Mouse (Mus musculus): Measurements from ENCODE around the gene Adig.

DNA sequence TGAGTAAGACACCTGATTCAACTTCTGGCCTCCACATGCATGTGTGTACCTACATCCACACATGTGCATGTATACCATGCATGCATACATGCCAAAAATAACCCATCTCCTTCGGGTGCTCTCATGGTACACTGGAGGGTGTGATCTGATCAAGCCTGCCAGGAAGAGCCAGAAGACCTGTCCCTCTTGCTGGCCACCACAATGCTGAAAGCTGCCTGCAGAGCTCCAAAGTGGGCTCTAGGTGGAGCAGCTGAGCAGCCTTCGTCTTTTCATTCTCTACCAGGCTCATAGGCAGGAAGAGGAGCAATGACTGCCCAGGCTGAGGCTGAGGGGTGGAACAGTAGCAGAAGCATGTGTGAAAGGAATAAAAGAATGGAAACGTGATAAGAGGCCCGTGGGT, 31.7 kb downstream of the Adig start:
- TF ChIP-seq CTCF (IDR thresholded peaks at IDR 0.05) (peak; percentile 90), EP300 (IDR thresholded peaks at IDR 0.05; ENCODE audit: insufficient read depth, low read depth, low read length) (no peak)

All from heart, adult 2 months (tissue).